Mouse (Mus musculus): ENCODE data around the gene 2900026A02Rik.

DNA sequence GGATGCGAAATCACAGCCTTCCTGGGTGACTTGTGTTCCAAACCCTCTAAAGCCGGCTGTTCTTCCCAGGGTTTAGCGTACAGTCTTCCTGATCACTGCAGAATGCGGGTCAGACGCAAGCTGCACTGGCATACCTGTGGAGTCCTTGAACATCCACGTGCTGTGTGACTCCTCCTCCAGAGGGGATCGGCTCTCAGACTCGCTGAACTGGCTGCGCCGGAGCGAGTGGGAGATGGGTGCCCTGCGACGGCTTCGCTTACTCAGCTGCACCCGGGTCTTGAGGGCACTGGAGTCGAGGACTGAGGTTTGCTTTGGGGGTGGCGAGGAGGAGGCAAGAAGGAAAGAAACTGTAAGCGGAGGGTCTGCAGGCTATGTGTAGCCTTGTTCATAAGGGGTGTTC is 125.6 kb downstream of the 2900026A02Rik start:
- TF ChIP-seq CTCF (IDR thresholded peaks at IDR 0.05; ENCODE audit: low read depth), result no peak
- TF ChIP-seq EP300 (optimal IDR thresholded peaks at IDR 0.05), result no peak
